Mouse (Mus musculus): Measurements from ENCODE around the gene Topbp1. TPM values are rescaled to one million over a fixed set of nuclear protein-coding genes. Genes with fewer than 3 reads are reported as not detected.

The Topbp1 gene
- polyA plus RNA-seq, 1 experiment from 2014 or later, result 57.3 TPM

DNA sequence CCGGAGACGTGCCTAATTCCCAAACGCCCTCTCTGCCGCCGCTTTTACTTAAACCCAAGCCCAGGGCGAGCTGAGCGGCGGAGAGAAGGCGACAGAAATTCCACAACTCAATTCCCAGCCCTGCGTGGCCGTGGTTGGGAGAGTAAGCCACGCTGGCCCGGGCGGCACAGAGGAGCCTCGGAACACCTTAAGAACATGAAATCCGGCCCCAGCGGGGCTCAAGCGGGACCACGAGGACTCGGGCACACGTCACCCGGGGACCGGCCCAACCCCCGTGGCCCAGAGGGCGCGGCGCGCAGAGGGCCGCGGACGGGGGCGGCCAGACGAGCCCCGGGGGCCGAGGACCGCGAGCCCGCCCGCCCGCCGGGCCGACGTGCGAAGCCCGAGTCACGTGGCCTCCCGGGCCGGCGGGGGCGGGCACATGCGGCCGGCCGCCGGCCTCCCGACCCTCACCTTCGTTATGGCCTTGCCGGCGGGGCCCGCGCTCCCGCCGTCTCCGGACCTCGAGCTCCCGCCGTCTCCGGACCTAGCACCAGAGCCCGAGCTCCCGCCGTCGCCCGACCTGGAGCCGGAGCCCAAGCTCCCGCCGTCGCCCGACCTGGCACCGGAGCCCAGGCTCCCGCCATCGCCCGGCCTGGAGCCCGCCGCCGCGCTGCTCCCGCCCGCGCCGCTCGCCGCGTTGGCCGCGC, 59.7 kb downstream of the Topbp1 start:
- Histone ChIP-seq H3K4me1 (ENCODE audit: insufficient read depth, low read length) (peaks cover 19% of the 10 kb centered on the region), H3K27me3 (ENCODE audit: insufficient read depth, low read length) (no peaks in the 10 kb centered on the region), H3K4me3 (ENCODE audit: low read length) (peak overlapping the region; percentile 89), H3K27ac (ENCODE audit: low read length) (peak overlapping the region; percentile 98), H3K36me3 (ENCODE audit: insufficient read depth, low read length) (peaks cover 14% of the 10 kb centered on the region), H3K4me2 (replicated peaks; ENCODE audit: low read depth, low read length) (peak overlapping the region; percentile 76), H3K9me3 (ENCODE audit: low read length) (no peaks in the 10 kb centered on the region), H3K9ac (replicated peaks; ENCODE audit: low read length) (peak overlapping the region; percentile 96)
- ATAC-seq (ENCODE audit: low FRiP score, low TSS enrichment), result peak; percentile 20
- 3% methylated on average over 84 of the region's 94 CpGs for WGBS

- Histone ChIP-seq H3K4me1 (ENCODE audit: insufficient read depth, low read length) (peaks cover 19% of the 10 kb centered on the region), H3K27ac (ENCODE audit: low read length) (peak within 1 kb of the TSS; percentile 98), H3K4me3 (ENCODE audit: low read length) (peak within 1 kb of the TSS; percentile 89), H3K4me2 (replicated peaks; ENCODE audit: low read depth, low read length) (peak within 1 kb of the TSS; percentile 76), H3K9ac (replicated peaks; ENCODE audit: low read length) (peak within 1 kb of the TSS; percentile 96), H3K36me3 (ENCODE audit: insufficient read depth, low read length) (peaks cover 6% of the 10 kb centered on the region; the same call in 1 of the 2 replicates), H3K27me3 (ENCODE audit: insufficient read depth, low read length) (no peaks in the 10 kb centered on the region), H3K9me3 (ENCODE audit: low read length) (no peaks in the 10 kb centered on the region)
- peak; percentile 98 for ATAC-seq (ENCODE audit: low FRiP score, low TSS enrichment)
- 2% methylated on average over 67 of the region's 95 CpGs for WGBS
Observed at GRCm38 (mm10) chr9:103365290-103366247, 60.6 kb downstream of the Topbp1 start, which contains the start of gene Cdv3. Gene Cdv3 (minus strand): TSS chr9:103365840.

GRCm38 (mm10) chr9:103366356-103366755, 61.3 kb downstream of the Topbp1 start:
- H3K27ac ChIP-seq (ENCODE audit: low read length), result peak overlapping the region; percentile 87
- H3K36me3 ChIP-seq (ENCODE audit: insufficient read depth, low read length), result 0 out of 2 replicates have a peak, but pooled peaks cover 3% of the 10 kb centered on the region
- no peak for ATAC-seq (ENCODE audit: low FRiP score, low TSS enrichment)
- no peaks in the 10 kb centered on the region for H3K9me3 ChIP-seq (ENCODE audit: low read length)
- 54% methylated on average over 9 of the region's 9 CpGs for WGBS
- peaks cover 19% of the 10 kb centered on the region for H3K4me1 ChIP-seq (ENCODE audit: insufficient read depth, low read length)
- H3K27me3 ChIP-seq (ENCODE audit: insufficient read depth, low read length), result no peaks in the 10 kb centered on the region
- peak overlapping the region; percentile 44 for H3K4me3 ChIP-seq (ENCODE audit: low read length)
- peak overlapping the region; percentile 66 for H3K9ac ChIP-seq (replicated peaks; ENCODE audit: low read length)
- peak overlapping the region; percentile 61 for H3K4me2 ChIP-seq (replicated peaks; ENCODE audit: low read depth, low read length)

GRCm38 (mm10) chr9:103369951-103370350, 64.9 kb downstream of the Topbp1 start:
- peaks cover 6% of the 10 kb centered on the region for H3K4me1 ChIP-seq (ENCODE audit: insufficient read depth, low read length)
- no peak overlapping the region for H3K4me3 ChIP-seq (ENCODE audit: low read length)
- H3K27me3 ChIP-seq (ENCODE audit: insufficient read depth, low read length), result no peaks in the 10 kb centered on the region
- no peak for ATAC-seq (ENCODE audit: low FRiP score, low TSS enrichment)
- WGBS, result 71% methylated on average over 4 of the region's 4 CpGs
- H3K4me2 ChIP-seq (replicated peaks; ENCODE audit: low read depth, low read length), result no peak overlapping the region
- no peaks in the 10 kb centered on the region for H3K36me3 ChIP-seq (ENCODE audit: insufficient read depth, low read length)
- no peak overlapping the region for H3K27ac ChIP-seq (ENCODE audit: low read length)
- H3K9ac ChIP-seq (replicated peaks; ENCODE audit: low read length), result no peak overlapping the region
- H3K9me3 ChIP-seq (ENCODE audit: low read length), result no peaks in the 10 kb centered on the region

GRCm38 (mm10) chr9:103372271-103373010, 67.4 kb downstream of the Topbp1 start:
- H3K27me3 ChIP-seq (ENCODE audit: insufficient read depth, low read length), result no peaks in the 10 kb centered on the region
- no peaks in the 10 kb centered on the region for H3K36me3 ChIP-seq (ENCODE audit: insufficient read depth, low read length)
- ATAC-seq (ENCODE audit: low FRiP score, low TSS enrichment), result no peak
- no peak overlapping the region for H3K27ac ChIP-seq (ENCODE audit: low read length)
- H3K4me3 ChIP-seq (ENCODE audit: low read length), result no peak overlapping the region
- WGBS, result 80% methylated on average over 5 of the region's 5 CpGs
- no peaks in the 10 kb centered on the region for H3K9me3 ChIP-seq (ENCODE audit: low read length)
- no peak overlapping the region for H3K4me2 ChIP-seq (replicated peaks; ENCODE audit: low read depth, low read length)
- no peak overlapping the region for H3K9ac ChIP-seq (replicated peaks; ENCODE audit: low read length)
- peaks cover 3% of the 10 kb centered on the region; the same call in 1 of the 2 replicates for H3K4me1 ChIP-seq (ENCODE audit: insufficient read depth, low read length)

- no peaks in the 10 kb centered on the region for H3K27me3 ChIP-seq (ENCODE audit: insufficient read depth, low read length)
- H3K4me1 ChIP-seq (ENCODE audit: insufficient read depth, low read length), result peaks cover 3% of the 10 kb centered on the region; the same call in 1 of the 2 replicates
- no peak overlapping the region for H3K4me2 ChIP-seq (replicated peaks; ENCODE audit: low read depth, low read length)
- H3K4me3 ChIP-seq (ENCODE audit: low read length), result no peak overlapping the region
- H3K27ac ChIP-seq (ENCODE audit: low read length), result no peak overlapping the region; the same call in 1 of the 2 replicates
- 60% methylated on average over 7 of the region's 7 CpGs for WGBS
- H3K36me3 ChIP-seq (ENCODE audit: insufficient read depth, low read length), result no peaks in the 10 kb centered on the region
- ATAC-seq (ENCODE audit: low FRiP score, low TSS enrichment), result no peak
- H3K9me3 ChIP-seq (ENCODE audit: low read length), result no peaks in the 10 kb centered on the region
- H3K9ac ChIP-seq (replicated peaks; ENCODE audit: low read length), result no peak overlapping the region
Observed at GRCm38 (mm10) chr9:103376346-103377320, 71.6 kb downstream of the Topbp1 start.

DNA sequence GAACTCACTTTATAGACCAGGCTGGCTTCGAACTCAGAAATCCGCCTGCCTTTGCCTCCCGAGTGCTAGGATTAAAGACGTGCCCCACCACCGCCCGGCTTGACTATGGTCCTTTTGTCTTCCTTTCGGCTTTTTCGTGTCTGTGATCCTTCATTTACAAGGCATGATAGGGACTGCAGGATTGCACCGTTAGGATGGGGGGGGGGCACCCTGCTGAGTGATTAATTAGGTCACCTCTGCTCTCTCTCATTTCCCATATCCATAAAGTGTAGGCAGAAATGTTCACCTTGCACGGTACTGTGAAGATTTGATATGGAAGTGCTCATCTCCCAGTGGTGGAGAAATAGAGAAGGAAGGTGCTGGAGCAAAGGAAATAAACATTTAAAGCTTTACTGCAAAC, 73.7 kb downstream of the Topbp1 start:
- Histone ChIP-seq H3K36me3 (ENCODE audit: insufficient read depth, low read length) (no peaks in the 10 kb centered on the region), H3K27me3 (ENCODE audit: insufficient read depth, low read length) (no peaks in the 10 kb centered on the region), H3K4me1 (ENCODE audit: insufficient read depth, low read length) (peaks cover 3% of the 10 kb centered on the region; the same call in 1 of the 2 replicates), H3K27ac (ENCODE audit: low read length) (no peak overlapping the region), H3K9me3 (ENCODE audit: low read length) (no peaks in the 10 kb centered on the region), H3K4me3 (ENCODE audit: low read length) (no peak overlapping the region), H3K9ac (replicated peaks; ENCODE audit: low read length) (no peak overlapping the region), H3K4me2 (replicated peaks; ENCODE audit: low read depth, low read length) (no peak overlapping the region)
- ATAC-seq (ENCODE audit: low FRiP score, low TSS enrichment), result no peak
- 66% methylated on average over 10 of the region's 10 CpGs for WGBS

GRCm38 (mm10) chr9:103379199-103379598, 74.2 kb downstream of the Topbp1 start:
- Histone ChIP-seq H3K27me3 (ENCODE audit: insufficient read depth, low read length) (no peaks in the 10 kb centered on the region), H3K9me3 (ENCODE audit: low read length) (no peaks in the 10 kb centered on the region), H3K27ac (ENCODE audit: low read length) (no peak overlapping the region), H3K9ac (replicated peaks; ENCODE audit: low read length) (no peak overlapping the region), H3K4me2 (replicated peaks; ENCODE audit: low read depth, low read length) (no peak overlapping the region), H3K36me3 (ENCODE audit: insufficient read depth, low read length) (no peaks in the 10 kb centered on the region), H3K4me3 (ENCODE audit: low read length) (no peak overlapping the region), H3K4me1 (ENCODE audit: insufficient read depth, low read length) (peaks cover 3% of the 10 kb centered on the region; the same call in 1 of the 2 replicates)
- WGBS, result 65% methylated on average over 9 of the region's 9 CpGs
- no peak for ATAC-seq (ENCODE audit: low FRiP score, low TSS enrichment)
